Mouse (Mus musculus) spleen, postnatal 36 days (tissue): ENCODE data around the gene Fam234b.

Experiments
- DNase-seq, 2 experiments: peaks; one replicate each; pipeline ENCODE4 v3.0.0; 2022; ENCODE audit warnings: low spot score in 2 of 2, mixed read lengths in 1 of 2

The Fam234b gene

GRCm38 (mm10) chr6:135223786-135224416 lies 26.1 kb downstream of the Fam234b start:
- DNase-seq: no peak

- DNase-seq: peak; percentile 47 to 48
Measured at GRCm38 (mm10) chr6:135228465-135228941, 30.7 kb downstream of the Fam234b start.

- DNase-seq: no peak
Measured at GRCm38 (mm10) chr6:135230586-135230985, 32.8 kb downstream of the Fam234b start.

GRCm38 (mm10) chr6:135232443-135233182 lies 34.8 kb downstream of the Fam234b start:
- no peak for DNase-seq

- DNase-seq: no peak
Measured at GRCm38 (mm10) chr6:135235742-135236141, 38.0 kb downstream of the Fam234b start.

GRCm38 (mm10) chr6:135236576-135236975 lies 38.8 kb downstream of the Fam234b start:
- no peak for DNase-seq

- DNase-seq: peak; percentile 22 to 34
Measured at GRCm38 (mm10) chr6:135237326-135237725, 39.5 kb downstream of the Fam234b start.

- DNase-seq: no peak
Measured at GRCm38 (mm10) chr6:135238211-135238610, 40.4 kb downstream of the Fam234b start.

GRCm38 (mm10) chr6:135240361-135240760 lies 42.6 kb downstream of the Fam234b start:
- DNase-seq: peak; percentile 14 to 19

GRCm38 (mm10) chr6:135245586-135245985 lies 47.8 kb downstream of the Fam234b start:
- no peak for DNase-seq

- DNase-seq: no peak
Measured at GRCm38 (mm10) chr6:135247861-135248260, 50.1 kb downstream of the Fam234b start.

- DNase-seq: peak; percentile 11 to 42
Measured at GRCm38 (mm10) chr6:135249846-135250531, 52.2 kb downstream of the Fam234b start.

- DNase-seq: no peak
Measured at GRCm38 (mm10) chr6:135250926-135251699, 53.3 kb downstream of the Fam234b start.

- no peak for DNase-seq
Measured at GRCm38 (mm10) chr6:135251849-135252727, 54.3 kb downstream of the Fam234b start.

GRCm38 (mm10) chr6:135252728-135253077 lies 54.9 kb downstream of the Fam234b start:
- DNase-seq: peak; percentile 38 to 41

- DNase-seq: no peak
Measured at GRCm38 (mm10) chr6:135254153-135254552, 56.4 kb downstream of the Fam234b start, which contains the start of gene Gsg1. Gene Gsg1, minus strand, starts transcription at chr6:135254351.

GRCm38 (mm10) chr6:135260435-135260834 lies 62.7 kb downstream of the Fam234b start:
- DNase-seq: no peak

GRCm38 (mm10) chr6:135261124-135261523 lies 63.3 kb downstream of the Fam234b start:
- no peak for DNase-seq

GRCm38 (mm10) chr6:135262565-135262964 lies 64.8 kb downstream of the Fam234b start:
- no peak for DNase-seq

- no peak for DNase-seq
Measured at GRCm38 (mm10) chr6:135264136-135264535, 66.4 kb downstream of the Fam234b start.

GRCm38 (mm10) chr6:135266056-135266455 lies 68.3 kb downstream of the Fam234b start:
- DNase-seq: no peak
